Comparison of ENCODE assay signal across 11 mouse cellular contexts in the genomic region with DNA sequence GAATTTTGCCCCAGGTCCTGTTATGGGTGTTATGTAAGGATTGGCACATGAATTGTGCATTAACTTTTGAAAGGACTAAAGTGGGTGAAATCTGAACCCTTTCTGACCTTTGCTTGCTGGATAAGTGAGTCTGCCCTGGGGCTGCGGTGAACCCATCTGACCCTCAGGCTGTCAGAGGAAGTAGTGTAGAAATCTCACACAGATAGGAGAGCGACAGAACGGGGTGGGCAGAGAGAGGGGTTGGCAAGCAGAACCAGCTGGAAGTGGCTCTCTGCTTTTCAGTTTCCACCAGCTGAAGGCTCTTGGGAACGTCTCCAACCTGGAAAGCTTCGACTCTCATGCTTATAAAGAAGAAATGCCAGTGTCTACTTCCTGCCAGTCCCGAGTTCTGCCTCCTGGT. TPM values are rescaled to one million over a fixed set of nuclear protein-coding genes. Genes with fewer than 3 reads are reported as not detected.
DNase-seq lines count a peak whose midpoint lies in the region; ATAC-seq lines count a peak whose summit lies in the region.
"Had no signal": no experiment of that assay in that cellular context is flagged by ENCODE, and none has a peak within 500 bp of the region (broad histone marks: within the 10 kb centered on the region; RNA-seq: fewer than 3 reads in every experiment).

No protein-coding gene starts in this region.

- no peaks in the 10 kb centered on the region for H3K27me3 ChIP-seq in heart, embryonic 12.5 days (replicated peaks)
- no peaks in the 10 kb centered on the region for H3K27me3 ChIP-seq in intestine, embryonic 16.5 days (replicated peaks; ENCODE audit: control insufficient read depth, insufficient read depth, low read length)
- H3K27me3 ChIP-seq: stomach, embryonic 15.5 days had no signal

- peak overlapping the region; percentile 19; the same call in 1 of the 2 replicates for H3K9ac ChIP-seq in heart, embryonic 12.5 days
- no peak overlapping the region for H3K9ac ChIP-seq in intestine, embryonic 16.5 days (ENCODE audit: low read depth, low read length)
- H3K9ac ChIP-seq: stomach, embryonic 15.5 days had no signal

- peaks cover 12% of the 10 kb centered on the region; the same call in 1 of the 2 replicates for H3K4me1 ChIP-seq in heart, embryonic 12.5 days (replicated peaks)
- H3K4me1 ChIP-seq in intestine, embryonic 16.5 days (ENCODE audit: control insufficient read depth, insufficient read depth, low read length) = no peaks in the 10 kb centered on the region
- H3K4me1 ChIP-seq: stomach, embryonic 15.5 days had no signal

- no peak overlapping the region for H3K27ac ChIP-seq in heart, embryonic 12.5 days (ENCODE audit: poor library complexity, severe bottlenecking)
- H3K27ac ChIP-seq in intestine, embryonic 16.5 days (ENCODE audit: low read length) = no peak overlapping the region
- H3K27ac ChIP-seq: stomach, embryonic 15.5 days had no signal

- 16% methylated on average over 6 of the region's 6 CpGs for WGBS in heart, embryonic 12.5 days
- 41% methylated on average over 6 of the region's 6 CpGs for WGBS in intestine, embryonic 16.5 days

- no peak overlapping the region for H3K4me3 ChIP-seq in heart, embryonic 12.5 days
- H3K4me3 ChIP-seq in intestine, embryonic 16.5 days (ENCODE audit: low read length) = no peak overlapping the region
- H3K4me3 ChIP-seq: stomach, embryonic 15.5 days had no signal

- no peaks in the 10 kb centered on the region for H3K36me3 ChIP-seq in heart, embryonic 12.5 days
- H3K36me3 ChIP-seq in intestine, embryonic 16.5 days (ENCODE audit: control insufficient read depth, insufficient read depth, low read length) = no peaks in the 10 kb centered on the region
- H3K36me3 ChIP-seq: G1E; stomach, embryonic 15.5 days had no signal

- no peak for DNase-seq in heart, adult 9 months (ENCODE audit: low spot score in 2 of 2)
- peak; percentile 89 for DNase-seq in 416B (ENCODE audit: low read depth)
- peak; percentile 8 for DNase-seq in fat pad, adult 2 months (ENCODE audit: extremely low read depth, low read depth, low spot score)
- DNase-seq in left cerebral cortex, postnatal 36 days (ENCODE audit: low spot score in 2 of 2) = peak; percentile 26 to 29
- no peak for DNase-seq in yolk sac, embryonic 10.5 days (ENCODE audit: low spot score)
- no peak for DNase-seq in spleen, postnatal 14 days (ENCODE audit: low spot score in 2 of 2)

- no peak for ATAC-seq in heart, embryonic 12.5 days (ENCODE audit: insufficient number of reproducible peaks, low FRiP score)
- ATAC-seq in intestine, embryonic 16.5 days = no peak

- intact Hi-C loops in left cerebral cortex, postnatal 36 days (cut with DNase I) = loop anchor here (5.0 to 10.0 kb wide), 4 partner anchors 80 to 800 kb away; partner anchors contain the start of gene Gm45623

- H3K9me3 ChIP-seq in heart, embryonic 12.5 days (replicated peaks) = no peaks in the 10 kb centered on the region
- H3K9me3 ChIP-seq in intestine, embryonic 16.5 days (ENCODE audit: control insufficient read depth, low read length) = no peaks in the 10 kb centered on the region
- H3K9me3 ChIP-seq: stomach, embryonic 15.5 days had no signal

- H3K4me2 ChIP-seq in heart, embryonic 12.5 days = no peak overlapping the region
- H3K4me2 ChIP-seq in intestine, embryonic 16.5 days (ENCODE audit: low read depth, low read length) = no peak overlapping the region
- H3K4me2 ChIP-seq: stomach, embryonic 15.5 days had no signal

RNA-seq across cellular contexts. Expression of gene Il9, which starts 4.8 kb away (rescaled TPM):
- not detected in 2 replicates for polyA plus RNA-seq in heart, embryonic 12.5 days (2016; fragmentation: Nextera tagmentation; extraction: Ambion mirVana)
- total RNA-seq in left cerebral cortex, postnatal 36 days (2021) = not detected
- polyA plus RNA-seq in intestine, embryonic 16.5 days (2015; fragmentation: Nextera tagmentation; extraction: Ambion mirVana) = not detected in 2 replicates
- total RNA-seq: G1E; gastrocnemius, postnatal 4 days had no signal
- polyA plus RNA-seq: G1E; stomach, embryonic 15.5 days had no signal

RNA-seq across cellular contexts. Expression of gene Slc25a48, which starts 39.1 kb away (rescaled TPM):
- polyA plus RNA-seq in heart, embryonic 12.5 days (2016; fragmentation: Nextera tagmentation; extraction: Ambion mirVana) = not detected in 2 replicates
- under 1 TPM in 1 of 2 experiments, not detected in 1; 0.11 TPM for total RNA-seq in left cerebral cortex, postnatal 36 days (2021)
- 0.06 TPM in 1 of 2 replicates, not detected in the other for polyA plus RNA-seq in intestine, embryonic 16.5 days (2015; fragmentation: Nextera tagmentation; extraction: Ambion mirVana)
- total RNA-seq: gastrocnemius, postnatal 4 days had no signal
- polyA plus RNA-seq: G1E had no signal

RNA-seq across cellular contexts. Expression of gene Fbxl21, which starts 45.0 kb away (rescaled TPM):
- polyA plus RNA-seq in heart, embryonic 12.5 days (2016; fragmentation: Nextera tagmentation; extraction: Ambion mirVana) = 1.0 and 1.3 TPM in 2 replicates
- total RNA-seq in left cerebral cortex, postnatal 36 days (2021) = 1 to 10 TPM; 6.6 to 6.8 TPM
- 1.6 and 2.1 TPM in 2 replicates for polyA plus RNA-seq in intestine, embryonic 16.5 days (2015; fragmentation: Nextera tagmentation; extraction: Ambion mirVana)
- polyA plus RNA-seq: G1E had no signal

RNA-seq across cellular contexts. Expression of gene Gm3045, which starts 50.9 kb away (rescaled TPM):
- not detected in 2 replicates for polyA plus RNA-seq in heart, embryonic 12.5 days (2016; fragmentation: Nextera tagmentation; extraction: Ambion mirVana)
- not detected for total RNA-seq in left cerebral cortex, postnatal 36 days (2021)
- polyA plus RNA-seq in intestine, embryonic 16.5 days (2015; fragmentation: Nextera tagmentation; extraction: Ambion mirVana) = not detected in 2 replicates
- total RNA-seq: gastrocnemius, postnatal 4 days had no signal
- polyA plus RNA-seq: G1E; stomach, embryonic 15.5 days had no signal

Comparison
In these comparisons a context has a peak if more than half of its experiments do, and no peak if none do; other contexts are left out.
1. DNase-seq: peak in 416B (single experiment), fat pad, adult 2 months (single experiment) and left cerebral cortex, postnatal 36 days (2 of 2); none in heart, adult 9 months (0 of 2), yolk sac, embryonic 10.5 days (single experiment) and spleen, postnatal 14 days (0 of 2).